Mouse (Mus musculus): Measurements from ENCODE around the gene Zfp14.

Gene Zfp14

GRCm38 (mm10) chr7:30050882-30051548 is at the start of gene Zfp14:
Zfp14 (minus strand) TSS chr7:30051380.
- peak; percentile 71 to 77 for DNase-seq (ENCODE audit: low spot score in 2 of 2)

- peak; percentile 68 to 70 for DNase-seq (ENCODE audit: low spot score in 2 of 2)
Observed at GRCm38 (mm10) chr7:30099297-30099696, 48.1 kb upstream of the Zfp14 start.

- DNase-seq (ENCODE audit: low spot score in 2 of 2), result no peak
Observed at GRCm38 (mm10) chr7:30095551-30096125, 44.5 kb upstream of the Zfp14 start.

GRCm38 (mm10) chr7:30094646-30095429 is 43.7 kb upstream of the Zfp14 start, which contains the start of gene Zfp260:
Zfp260 (plus strand) TSS chr7:30094777.
- peak; percentile 75 to 80 for DNase-seq (ENCODE audit: low spot score in 2 of 2)

GRCm38 (mm10) chr7:30093918-30094415 is 42.8 kb upstream of the Zfp14 start:
- DNase-seq (ENCODE audit: low spot score in 2 of 2), result no peak

- DNase-seq (ENCODE audit: low spot score in 2 of 2), result no peak
Observed at GRCm38 (mm10) chr7:30092666-30093065, 41.5 kb upstream of the Zfp14 start.

GRCm38 (mm10) chr7:30090970-30091585 is 39.9 kb upstream of the Zfp14 start:
- peak; percentile 11 to 18 for DNase-seq (ENCODE audit: low spot score in 2 of 2)

GRCm38 (mm10) chr7:30090092-30090969 is 39.2 kb upstream of the Zfp14 start, which contains the start of the genes Gm26920 and Zfp566:
Gm26920 (minus strand) TSS chr7:30090410.
Zfp566 (minus strand) TSS chr7:30090527.
- DNase-seq (ENCODE audit: low spot score in 2 of 2), result peak; percentile 94

- DNase-seq (ENCODE audit: low spot score in 2 of 2), result no peak
Observed at GRCm38 (mm10) chr7:30089405-30089804, 38.2 kb upstream of the Zfp14 start.

- DNase-seq (ENCODE audit: low spot score in 2 of 2), result no peak
Observed at GRCm38 (mm10) chr7:30086524-30086923, 35.3 kb upstream of the Zfp14 start.

GRCm38 (mm10) chr7:30072146-30073028 is 21.2 kb upstream of the Zfp14 start, which contains the start of gene Zfp82:
Zfp82 (minus strand) TSS chr7:30072900.
- peak; percentile 68 to 79 for DNase-seq (ENCODE audit: low spot score in 2 of 2)

GRCm38 (mm10) chr7:30064622-30065021 is 13.4 kb upstream of the Zfp14 start:
- DNase-seq (ENCODE audit: low spot score in 2 of 2), result no peak

- no peak for DNase-seq (ENCODE audit: low spot score in 2 of 2)
Observed at GRCm38 (mm10) chr7:30062478-30062877, 11.3 kb upstream of the Zfp14 start.

- no peak for DNase-seq (ENCODE audit: low spot score in 2 of 2)
Observed at GRCm38 (mm10) chr7:30060341-30060740, 9.2 kb upstream of the Zfp14 start.

- DNase-seq (ENCODE audit: low spot score in 2 of 2), result no peak
Observed at GRCm38 (mm10) chr7:30053591-30053990, 2.4 kb upstream of the Zfp14 start.

GRCm38 (mm10) chr7:30048126-30048525 is 3.1 kb downstream of the Zfp14 start:
- DNase-seq (ENCODE audit: low spot score in 2 of 2), result no peak

- peak in 1 of 2 experiments; percentile 4 for DNase-seq (ENCODE audit: low spot score in 2 of 2)
Observed at GRCm38 (mm10) chr7:30044354-30044753, 6.8 kb downstream of the Zfp14 start.

- DNase-seq (ENCODE audit: low spot score in 2 of 2), result no peak
Observed at GRCm38 (mm10) chr7:30034331-30034730, 16.8 kb downstream of the Zfp14 start.

GRCm38 (mm10) chr7:30031379-30031778 is 19.8 kb downstream of the Zfp14 start:
- no peak for DNase-seq (ENCODE audit: low spot score in 2 of 2)

GRCm38 (mm10) chr7:30030677-30031076 is 20.5 kb downstream of the Zfp14 start:
- DNase-seq (ENCODE audit: low spot score in 2 of 2), result no peak

Measured in natural killer cell, adult 2 months (primary cell).